Mouse (Mus musculus): Measurements from ENCODE around the gene Folr2. TPM values are rescaled to one million over a fixed set of nuclear protein-coding genes. Genes with fewer than 3 reads are reported as not detected.
A peak's percentile ranks its signal among the peaks of the same experiment; 100 is the strongest.

Folr2 gene
- total RNA-seq, 2 experiments from 2014 or later = 2.3 to 3.8 TPM

DNA sequence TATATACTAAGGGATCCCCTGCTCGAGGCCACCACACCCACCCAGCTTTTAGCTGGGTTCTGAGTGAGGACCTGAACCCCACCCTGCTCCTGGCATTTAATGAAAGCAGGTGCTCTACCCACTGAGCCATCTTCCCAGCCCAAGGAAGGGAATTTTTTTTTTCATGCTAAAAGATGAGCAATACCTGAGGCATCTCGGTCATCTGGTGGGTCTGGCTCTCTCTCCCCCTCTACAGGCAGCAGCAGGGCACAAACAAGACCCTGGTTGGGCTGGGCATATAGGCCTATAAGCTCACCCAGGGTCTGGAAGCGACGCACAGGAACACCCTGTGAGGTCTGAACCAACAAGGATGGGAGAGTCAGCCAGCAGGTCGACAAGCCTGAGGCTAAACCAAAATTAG is 23.6 kb downstream of the Folr2 start:
- intact Hi-C loops (cut with DNase I) = no loop called here

GRCm38 (mm10) chr7:101832372-101832771 is 24.6 kb downstream of the Folr2 start:
- intact Hi-C loops (cut with DNase I) = no loop called here
- DNase-seq = no peak

More for the DNA sequence above, 23.6 kb downstream of the Folr2 start:
- no peak for DNase-seq

DNA sequence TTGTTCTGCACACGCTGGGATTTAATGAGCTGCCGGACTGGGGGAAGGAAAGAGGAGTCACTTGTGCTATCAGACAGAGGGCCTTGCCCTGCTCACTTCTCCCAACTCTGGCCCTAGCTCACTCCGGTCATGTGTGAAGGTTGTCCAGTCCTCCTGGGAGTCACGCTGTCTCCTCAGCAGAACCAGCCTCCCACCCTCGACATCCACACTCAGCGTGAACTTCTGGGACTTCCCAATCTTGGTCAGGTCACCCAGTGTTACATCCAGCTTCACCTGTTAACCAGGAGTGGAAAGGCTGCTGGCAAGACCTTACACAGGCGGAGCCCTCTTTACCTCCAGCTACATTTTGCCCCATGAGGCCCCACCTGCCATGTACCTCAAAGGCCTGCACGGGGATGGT is 25.6 kb downstream of the Folr2 start:
- no peak for DNase-seq
- intact Hi-C loops (cut with DNase I) = no loop called here

DNA sequence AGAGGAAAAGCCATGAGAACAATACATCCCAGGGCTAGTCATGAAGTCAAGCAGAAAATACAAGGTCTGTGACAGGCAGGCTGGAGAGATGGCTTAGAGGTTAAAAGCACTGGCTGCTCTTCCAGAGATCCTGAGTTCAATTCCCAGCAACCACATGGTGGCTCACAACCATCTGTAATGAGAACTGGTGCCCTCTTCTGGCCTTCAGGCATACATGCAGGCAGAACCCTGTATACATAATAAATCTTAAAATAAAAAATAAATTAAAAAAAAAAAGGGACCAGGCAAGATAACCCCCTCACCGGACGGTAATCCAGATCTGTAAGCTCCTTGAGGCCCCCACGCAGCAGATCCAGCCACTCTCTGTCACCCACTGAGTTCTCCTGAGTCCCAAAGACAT is 26.6 kb downstream of the Folr2 start:
- DNase-seq = no peak
- intact Hi-C loops (cut with DNase I) = no loop called here

GRCm38 (mm10) chr7:101823758-101824630 is 33.0 kb downstream of the Folr2 start:
- DNase-seq = peak; percentile 42 to 62
- intact Hi-C loops (cut with DNase I) = loop anchor here (5.0 kb wide), 1 partner anchor 147 kb away; no protein-coding TSS in a partner anchor

DNA sequence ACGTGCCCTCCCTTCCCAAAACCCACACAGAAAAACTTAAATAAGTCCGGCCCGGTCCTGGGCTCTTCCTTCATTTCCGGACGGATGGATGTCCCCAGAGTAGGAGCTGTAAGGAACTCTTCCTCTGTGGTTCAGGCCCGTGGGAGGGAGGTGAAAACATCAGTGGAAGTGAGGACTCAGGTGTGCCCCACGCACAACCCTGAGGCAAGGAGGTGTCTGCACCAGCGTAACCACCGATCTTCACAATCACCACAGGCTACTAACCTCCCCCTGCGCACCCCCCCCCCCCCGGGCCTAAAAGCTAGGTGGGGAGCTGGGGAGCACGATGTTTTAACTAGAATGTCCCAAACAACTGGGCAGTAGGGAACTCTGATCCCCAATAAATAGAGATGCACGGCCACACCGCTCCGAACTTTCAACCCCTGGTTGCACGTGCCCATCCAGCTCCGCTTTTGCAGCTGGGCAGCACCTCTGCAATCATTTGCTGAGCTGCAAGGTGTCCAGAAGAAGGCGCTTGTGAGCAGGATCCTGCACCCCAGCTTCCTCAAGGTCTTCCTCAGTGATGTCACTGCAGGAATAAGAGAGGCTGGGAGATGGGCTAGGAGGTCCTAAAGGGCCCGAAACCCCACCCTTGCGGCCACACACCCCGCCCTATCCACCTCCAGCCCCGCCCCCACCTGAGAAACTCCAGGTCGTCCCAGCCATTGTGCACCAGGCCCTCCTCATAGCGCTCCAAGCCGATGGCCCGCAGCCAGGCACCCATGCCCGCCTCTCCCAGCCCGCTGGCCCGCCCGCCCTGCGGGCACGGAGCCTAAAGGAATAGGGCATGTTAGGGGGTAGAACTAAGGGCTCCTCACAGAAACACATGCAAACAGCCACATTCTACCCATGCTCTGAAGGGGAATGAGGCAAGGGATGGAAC is 33.9 kb downstream of the Folr2 start:
- intact Hi-C loops (cut with DNase I) = loop anchor here (5.0 kb wide), 1 partner anchor 146 kb away; no protein-coding TSS in a partner anchor

GRCm38 (mm10) chr7:101821571-101822501 is 35.2 kb downstream of the Folr2 start:
- intact Hi-C loops (cut with DNase I) = loop anchor here (5.0 kb wide), 1 partner anchor 145 kb away; no protein-coding TSS in a partner anchor
- peak; percentile 80 to 85 for DNase-seq

More for the DNA sequence above, 33.9 kb downstream of the Folr2 start:
- DNase-seq = peak; percentile 40 to 54

DNA sequence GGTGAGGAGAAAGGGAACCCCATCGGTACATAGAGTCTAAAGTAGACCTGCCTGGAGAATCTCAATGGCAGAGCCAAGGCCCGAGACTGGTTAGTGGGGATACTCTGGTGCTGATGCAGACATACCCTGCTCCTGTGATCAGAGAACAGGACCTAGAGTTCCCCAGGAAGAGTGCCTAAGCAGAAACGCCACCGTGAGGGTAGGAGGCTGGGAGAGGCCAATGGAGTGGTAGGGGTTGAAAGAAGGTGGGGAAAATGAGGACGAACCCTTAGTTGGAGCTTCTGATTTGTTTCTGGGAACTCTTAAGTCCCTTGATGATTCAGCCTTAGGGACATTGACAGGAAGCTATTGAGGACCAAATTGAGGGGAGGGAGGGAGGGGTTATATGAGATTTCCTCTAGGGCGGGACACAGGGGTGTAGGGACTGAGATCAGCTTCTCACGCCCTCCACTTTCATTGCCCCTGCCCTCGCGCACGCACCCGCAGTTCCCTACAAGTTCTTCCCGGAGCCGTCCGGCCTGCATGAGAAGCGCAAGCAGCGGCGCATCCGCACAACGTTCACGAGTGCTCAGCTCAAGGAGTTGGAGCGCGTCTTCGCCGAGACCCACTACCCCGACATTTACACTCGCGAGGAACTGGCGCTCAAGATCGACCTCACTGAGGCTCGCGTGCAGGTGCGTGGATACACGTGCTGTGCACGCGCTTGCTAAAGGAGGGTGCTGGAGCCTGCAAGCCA is 36.5 kb downstream of the Folr2 start:
- intact Hi-C loops (cut with DNase I) = loop anchor here (5.0 kb wide), 1 partner anchor 143 kb away; no protein-coding TSS in a partner anchor
- DNase-seq = no peak

DNA sequence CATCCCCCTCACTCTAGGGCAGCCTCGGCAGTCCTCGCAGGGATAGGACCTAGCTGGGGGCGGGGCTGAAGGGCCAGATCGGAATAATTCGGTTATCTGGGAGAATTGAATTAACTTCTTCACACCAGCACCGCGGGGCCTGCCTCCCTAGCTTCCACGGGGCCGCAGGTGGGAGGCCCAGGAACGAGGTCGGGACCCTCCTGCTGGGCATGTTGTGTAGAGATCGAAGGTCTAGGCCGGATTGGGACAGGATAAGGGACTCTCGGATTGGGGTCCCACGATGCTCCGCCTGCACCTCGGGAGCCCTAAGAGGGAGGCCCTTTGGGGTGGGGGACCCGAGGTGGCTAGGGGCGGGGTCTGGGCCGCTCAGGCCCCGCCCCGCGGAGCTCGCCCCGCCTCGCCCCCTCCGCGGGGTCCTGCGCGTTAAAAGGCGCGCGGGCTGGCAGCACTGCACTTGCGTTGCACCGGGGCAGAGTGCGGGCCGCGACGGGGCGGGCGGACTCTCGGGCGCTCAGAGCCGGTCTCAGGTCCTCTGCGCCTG is 39.1 kb downstream of the Folr2 start, which contains the start of gene Phox2a:
TSS of gene Phox2a (plus strand) at position 453 of the 541 bp plus-strand sequence.
- DNase-seq = no peak
- intact Hi-C loops (cut with DNase I) = no loop called here

Small RNA genes lying within 50 kb of the gene (microRNA-seq; reads per million reads assigned to microRNA genes)
- 0 reads per million in 2 experiments for gene Gm22655

Other genes starting within 250 kb of the Folr2 start
- gene Clpb, start 193.6 kb downstream of the Folr2 start, total RNA-seq (2021) = 10 to 100 TPM; 62.7 to 67.0 TPM
- gene Phox2a, start 38.9 kb downstream of the Folr2 start, total RNA-seq (2021) = under 1 TPM; 0.42 to 0.48 TPM
- 100 to 1,000 TPM; 135 to 140 TPM for gene Inppl1, start 19.0 kb downstream of the Folr2 start, total RNA-seq (2021)
- 10 to 100 TPM; 21.5 to 28.7 TPM for gene Anapc15, start 6.5 kb upstream of the Folr2 start, total RNA-seq (2021)
- 1 to 10 TPM in 1 of 2 experiments, under 1 TPM in 1; 0.72 to 1.2 TPM for gene Folr1, start 13.6 kb upstream of the Folr2 start, total RNA-seq (2021)
- gene Lamtor1, start 48.7 kb upstream of the Folr2 start, total RNA-seq (2021) = 100 to 1,000 TPM in 1 of 2 experiments, 10 to 100 TPM in 1; 99.8 to 107 TPM
- gene Tomt, start 49.2 kb upstream of the Folr2 start, total RNA-seq (2021) = not detected
- 1 to 10 TPM; 2.4 to 2.9 TPM for gene Lrrc51, start 76.7 kb upstream of the Folr2 start, total RNA-seq (2021)
- gene Numa1, start 76.9 kb upstream of the Folr2 start, total RNA-seq (2021) = 100 to 1,000 TPM in 1 of 2 experiments, 10 to 100 TPM in 1; 97.4 to 113 TPM
- gene Il18bp, start 161.5 kb upstream of the Folr2 start, total RNA-seq (2021) = 1 to 10 TPM; 4.4 to 5.7 TPM
- gene Rnf121, start 208.3 kb upstream of the Folr2 start, total RNA-seq (2021) = 10 to 100 TPM; 20.4 to 24.3 TPM
- gene Xndc1, start 208.3 kb upstream of the Folr2 start, total RNA-seq (2021) = 10 to 100 TPM in 1 of 2 experiments, 1 to 10 TPM in 1; 9.6 to 10.9 TPM
- under 1 TPM; 0.81 to 0.92 TPM for gene Xntrpc, start 208.5 kb upstream of the Folr2 start, total RNA-seq (2021)
- gene Trpc2, start 225.9 kb upstream of the Folr2 start, total RNA-seq (2021) = under 1 TPM in 1 of 2 experiments, not detected in 1; 0.20 TPM
- 10 to 100 TPM; 44.2 to 46.2 TPM for gene Art1, start 244.5 kb upstream of the Folr2 start, total RNA-seq (2021)

Data from heart, postnatal 10 days (tissue).